Mouse (Mus musculus) subcutaneous adipose tissue, adult 2 months (tissue): ENCODE data around the gene Zscan2. TPM values are rescaled to one million over a fixed set of nuclear protein-coding genes. Genes with fewer than 3 reads are reported as not detected.

Experiments used
- polyA plus RNA-seq: library from polyadenylated mRNA; depleted of rRNA; stranded (reverse); fragments of >200 nt; gene quantifications from 2 replicates; pipeline ENCODE4 v1.2.3, GENCODE M21; 2012; ENCODE audit warnings: low replicate concordance; rRNA removed

The Zscan2 gene
- 2.8 and 6.7 TPM in 2 replicates for polyA plus RNA-seq

DNA sequence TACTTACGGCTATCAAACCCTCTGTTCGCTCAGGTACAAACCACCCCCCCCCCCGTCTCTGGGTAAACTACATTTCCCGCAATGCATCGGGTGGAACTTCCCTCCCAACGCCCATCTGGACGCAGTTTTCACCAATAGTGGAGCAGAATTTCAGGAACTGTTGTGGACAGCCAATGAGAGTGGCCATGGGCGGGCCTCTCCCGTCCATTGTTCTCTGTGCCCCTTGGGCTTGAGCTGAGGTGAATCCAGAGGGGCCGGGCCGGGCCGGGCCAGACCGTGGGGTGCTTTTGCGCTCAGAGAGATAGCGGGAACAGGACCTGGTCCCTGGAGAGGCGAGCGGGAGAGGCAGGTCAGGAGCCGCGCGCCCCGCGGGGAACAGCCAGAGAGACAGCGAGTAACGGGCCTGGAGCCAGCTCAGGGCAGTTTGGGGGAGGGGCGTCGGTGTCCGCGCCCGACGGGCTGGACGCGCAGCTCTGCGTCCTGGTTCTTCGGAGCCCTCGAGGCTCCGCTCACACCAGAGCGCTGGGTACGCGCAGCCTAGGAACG, at the start of gene Zscan2:
TSS of gene Zscan2 (plus strand) at position 192 of the 546 bp plus-strand sequence.

GRCm38 (mm10) chr7:80825843-80826403, 34.8 kb upstream of the Zscan2 start, which contains the start of gene Iqgap1:
TSS of gene Iqgap1 (minus strand) at chr7:80825974.

GRCm38 (mm10) chr7:80900944-80901501, 40.3 kb downstream of the Zscan2 start, which contains the start of gene Wdr73:
TSS of gene Wdr73 (minus strand) at chr7:80901269.

GRCm38 (mm10) chr7:80904921-80905515, 44.3 kb downstream of the Zscan2 start, which contains the start of gene Nmb:
TSS of gene Nmb (minus strand) at chr7:80905076.

Other genes starting within 250 kb of the Zscan2 start
- 20.1 and 27.2 TPM in 2 replicates for gene Crtc3, start 172.0 kb upstream of the Zscan2 start, polyA plus RNA-seq
- 55.5 and 108 TPM in 2 replicates for gene Iqgap1, start 34.9 kb upstream of the Zscan2 start, polyA plus RNA-seq
- gene Wdr73, start 40.3 kb downstream of the Zscan2 start, polyA plus RNA-seq: 12.1 and 23.6 TPM in 2 replicates
- gene Nmb, start 44.2 kb downstream of the Zscan2 start, polyA plus RNA-seq: 5.0 and 6.4 TPM in 2 replicates
- gene Sec11a, start 86.9 kb downstream of the Zscan2 start, polyA plus RNA-seq: 40.6 and 67.2 TPM in 2 replicates
- gene Zfp592, start 132.8 kb downstream of the Zscan2 start, polyA plus RNA-seq: 16.8 and 32.1 TPM in 2 replicates
- 0.07 and 0.15 TPM in 2 replicates for gene Alpk3, start 196.7 kb downstream of the Zscan2 start, polyA plus RNA-seq